Mouse (Mus musculus): ENCODE results near the gene Tmem190. TPM values are rescaled to one million over a fixed set of nuclear protein-coding genes. Genes with fewer than 3 reads are reported as not detected.
A peak's percentile ranks its signal among the peaks of the same experiment; 100 is the strongest.

Tmem190 gene
- not detected for total RNA-seq (2021)

DNA sequence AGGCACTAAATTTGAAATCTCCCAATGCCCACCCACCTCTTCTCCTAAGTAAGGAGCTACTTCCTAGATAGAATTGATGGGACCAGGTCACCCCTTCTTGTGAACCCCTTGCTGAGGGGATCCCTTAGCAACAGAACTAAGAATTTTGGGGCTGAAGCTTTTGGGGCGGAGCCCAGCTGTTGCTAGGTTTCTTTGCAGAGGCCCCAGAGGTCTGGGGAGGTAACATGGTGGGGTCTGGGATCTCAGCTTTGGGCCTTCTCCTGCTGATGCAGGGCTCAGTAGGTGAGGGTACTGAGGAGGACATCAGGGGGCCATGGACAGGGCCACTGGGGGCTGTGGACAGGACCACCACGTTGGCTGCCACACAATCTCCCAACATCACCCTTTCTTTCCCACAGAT, at the start of gene Tmem190, which contains the start of gene Il11:
Gene Tmem190 (plus strand): TSS at position 179 of the 400 bp plus-strand sequence.
Gene Il11 (minus strand): TSS at position 101 of the 400 bp plus-strand sequence.
- no peak for DNase-seq

DNA sequence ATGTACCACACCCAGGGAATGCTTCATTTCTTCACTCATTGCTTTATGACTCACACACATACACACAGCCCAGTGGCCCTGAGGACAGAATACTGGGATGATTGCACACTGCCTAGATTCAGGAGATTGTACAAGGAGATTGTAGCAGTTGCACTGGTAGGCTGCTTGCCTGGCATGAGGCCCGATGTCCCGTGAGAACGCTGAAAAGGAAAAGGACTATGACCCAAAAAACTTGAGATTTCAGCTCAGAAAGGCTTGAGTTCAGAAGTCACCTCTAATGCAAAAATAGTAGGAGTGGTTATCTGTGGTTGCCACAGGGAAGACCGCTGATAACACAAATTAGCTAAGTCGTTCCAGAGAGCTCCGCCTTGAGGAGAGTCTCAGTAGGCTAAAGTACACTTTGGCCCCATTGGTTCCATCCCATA, 49.8 kb upstream of the Tmem190 start:
- no peak for DNase-seq

DNA sequence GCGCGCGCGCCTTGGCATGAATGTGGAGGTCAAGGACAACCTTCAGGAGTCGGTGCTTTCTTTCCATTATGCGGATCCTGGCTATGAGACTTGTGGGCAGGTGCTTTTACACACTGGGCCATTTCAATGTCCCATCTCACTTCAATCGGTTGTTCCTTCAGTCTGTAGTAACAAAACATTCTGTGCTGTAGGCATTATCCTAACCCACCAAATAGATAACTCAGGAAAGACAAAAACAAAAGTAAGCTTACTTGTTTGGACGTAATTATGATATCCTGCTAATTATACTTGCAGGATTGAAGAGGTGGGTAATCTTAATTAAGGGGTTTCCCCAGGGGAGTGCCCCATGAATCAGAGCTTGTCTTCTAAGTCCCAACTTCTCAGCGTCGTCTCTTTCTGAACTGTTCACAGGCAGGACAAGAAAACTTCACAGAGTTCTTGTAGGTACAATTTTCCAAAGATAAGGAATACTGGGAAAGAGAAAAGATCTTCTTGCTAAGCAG, 43.6 kb upstream of the Tmem190 start:
- no peak for DNase-seq

DNA sequence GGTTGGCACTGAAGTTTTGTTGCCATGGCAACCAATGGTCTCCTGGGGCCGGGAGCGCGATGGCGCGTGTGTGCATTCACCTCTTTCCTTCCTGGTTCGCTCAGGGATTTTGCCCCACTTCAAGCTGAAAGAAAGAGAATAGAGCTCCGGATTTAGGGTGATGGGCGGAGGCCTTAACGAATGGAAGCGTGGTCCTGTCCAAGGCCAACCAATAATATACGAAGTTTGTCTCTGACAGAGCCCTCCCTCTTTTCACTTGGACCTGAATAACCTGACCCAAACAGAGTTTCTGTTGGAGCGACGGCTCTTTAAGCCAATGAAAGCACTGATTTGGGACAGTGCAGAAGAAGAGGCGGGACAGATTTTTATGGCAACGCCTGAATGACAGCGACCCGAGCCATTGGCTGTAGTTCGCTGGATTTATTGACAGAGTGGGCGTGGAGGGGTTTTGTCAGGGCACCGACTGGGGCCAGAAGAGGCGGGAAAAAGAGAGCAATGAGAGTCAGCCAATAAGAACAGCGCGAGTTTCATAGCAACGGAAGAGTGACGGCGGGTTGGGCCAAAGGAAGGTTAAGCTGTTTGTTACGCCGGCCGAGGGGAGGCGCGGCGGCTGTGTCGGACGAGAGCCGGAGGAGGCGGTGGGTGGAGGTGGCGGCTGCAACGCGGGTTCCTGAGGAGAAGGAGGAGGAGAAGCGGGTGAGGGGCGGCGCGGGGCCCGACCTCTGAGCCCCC, 43.0 kb upstream of the Tmem190 start, which contains the start of gene Kmt5c:
Gene Kmt5c (plus strand): TSS at position 572 of the 732 bp plus-strand sequence.
- peak; percentile 98 to 99 for DNase-seq

DNA sequence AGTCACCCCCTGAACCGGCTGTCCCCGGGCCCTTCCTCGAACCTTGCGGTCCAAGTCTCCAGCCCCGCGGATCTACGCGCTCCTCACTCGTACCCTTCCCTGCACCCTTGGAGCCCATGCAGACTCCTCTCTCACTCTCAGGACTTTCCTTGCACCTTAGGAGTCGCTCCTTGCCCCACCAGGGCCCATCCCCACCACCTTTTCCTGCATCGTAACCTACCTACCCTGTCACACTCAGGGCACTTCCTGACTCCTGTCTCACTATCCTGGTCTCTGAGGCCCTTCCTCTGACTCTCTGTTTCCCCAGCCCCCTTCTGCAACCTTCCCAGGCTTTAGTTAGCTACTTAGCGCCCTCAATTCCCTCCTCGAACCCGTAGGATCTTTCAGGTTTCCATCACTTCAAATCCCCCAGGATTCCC, 42.4 kb upstream of the Tmem190 start:
- no peak for DNase-seq

DNA sequence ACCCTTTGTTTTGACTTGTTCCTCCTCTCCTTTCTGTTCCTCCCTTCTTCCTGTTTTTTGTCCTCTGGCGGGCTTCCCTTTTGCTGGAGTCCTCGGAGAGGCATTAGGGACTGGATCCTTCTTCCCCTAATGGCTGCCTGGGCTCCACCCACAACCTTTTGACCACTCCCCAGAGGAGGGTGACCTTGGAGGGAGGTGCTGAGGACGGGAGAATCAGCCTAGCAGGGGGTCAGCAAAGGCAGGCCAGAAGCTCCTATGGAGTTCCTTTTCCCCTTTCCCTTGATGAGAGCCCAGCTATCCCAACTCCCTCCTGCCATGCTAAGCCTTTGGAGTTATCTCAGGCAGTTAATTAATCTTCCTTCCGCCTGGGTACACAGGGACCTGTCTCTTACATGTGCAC, 41.6 kb upstream of the Tmem190 start:
- no peak for DNase-seq

DNA sequence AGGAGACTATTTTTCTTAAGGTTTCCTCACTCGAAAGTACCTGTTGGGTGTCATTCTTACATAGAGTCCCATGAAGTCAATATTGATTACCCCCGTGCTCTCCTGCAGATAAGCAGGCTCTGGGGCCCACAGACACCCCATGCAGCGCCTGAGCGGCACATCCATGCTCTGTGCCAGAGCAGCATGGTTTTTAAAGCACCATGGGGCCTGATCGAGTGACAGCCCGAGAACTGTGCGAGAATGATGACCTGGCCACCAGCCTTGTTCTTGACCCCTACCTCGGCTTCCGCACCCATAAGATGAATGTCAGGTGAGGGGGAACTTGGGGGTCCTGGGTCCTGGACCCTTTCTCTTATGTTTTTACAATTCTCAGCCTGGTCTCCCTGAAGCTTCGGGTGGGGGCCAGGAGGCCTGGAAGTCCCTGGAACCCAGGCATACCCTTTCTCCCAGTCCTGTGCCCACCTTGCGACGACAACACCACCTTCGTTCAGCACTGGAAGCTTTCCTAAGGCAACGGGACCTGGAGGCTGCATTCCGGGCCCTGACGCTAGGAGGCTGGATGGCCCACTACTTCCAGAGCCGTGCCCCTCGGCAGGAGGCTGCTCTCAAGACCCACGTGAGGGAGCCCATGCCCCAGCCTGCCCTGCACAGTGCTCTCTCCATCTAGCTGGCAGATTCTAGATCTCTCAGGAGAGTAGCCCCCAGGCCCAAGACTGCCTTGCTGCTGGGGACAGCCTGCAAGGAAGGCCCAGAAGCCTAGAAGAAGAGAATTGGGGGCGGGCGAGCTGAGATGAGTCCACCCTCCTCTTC, 40.9 kb upstream of the Tmem190 start:
- DNase-seq = no peak

DNA sequence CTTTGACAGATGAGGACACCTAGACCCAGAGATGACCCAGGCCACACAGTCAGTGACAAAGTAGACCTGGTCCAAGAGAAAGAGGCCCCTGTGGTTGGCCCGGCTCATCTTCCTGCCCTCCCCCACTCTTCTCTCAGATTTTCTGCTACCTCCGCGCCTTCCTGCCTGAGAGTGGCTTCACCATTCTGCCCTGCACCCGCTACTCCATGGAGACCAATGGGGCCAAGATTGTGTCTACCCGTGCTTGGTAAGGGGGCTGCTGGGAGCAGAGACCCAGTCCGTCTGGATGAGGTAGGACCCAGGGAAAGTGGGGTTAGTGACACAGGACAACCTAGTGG, 40.3 kb upstream of the Tmem190 start:
- DNase-seq = no peak

DNA sequence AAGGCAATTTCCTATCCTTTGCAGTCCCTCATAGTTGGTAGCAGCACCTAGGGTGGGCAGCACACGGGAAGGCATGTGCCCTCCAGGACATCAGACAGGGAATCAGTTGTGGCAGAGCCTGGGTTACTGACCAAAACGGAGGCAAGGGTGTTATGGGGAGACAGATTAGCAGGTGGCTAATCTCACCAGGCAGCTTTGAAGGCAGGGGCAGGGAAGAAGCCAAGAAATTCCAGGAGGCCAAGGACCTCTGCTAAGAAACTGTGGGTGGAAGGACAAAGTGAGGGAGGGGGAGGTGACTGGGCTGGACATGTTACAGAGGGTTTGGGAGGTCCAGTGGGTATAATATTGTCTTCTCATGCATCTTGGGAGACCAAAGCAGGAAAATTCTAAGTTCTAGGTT, 39.4 kb upstream of the Tmem190 start:
- no peak for DNase-seq

DNA sequence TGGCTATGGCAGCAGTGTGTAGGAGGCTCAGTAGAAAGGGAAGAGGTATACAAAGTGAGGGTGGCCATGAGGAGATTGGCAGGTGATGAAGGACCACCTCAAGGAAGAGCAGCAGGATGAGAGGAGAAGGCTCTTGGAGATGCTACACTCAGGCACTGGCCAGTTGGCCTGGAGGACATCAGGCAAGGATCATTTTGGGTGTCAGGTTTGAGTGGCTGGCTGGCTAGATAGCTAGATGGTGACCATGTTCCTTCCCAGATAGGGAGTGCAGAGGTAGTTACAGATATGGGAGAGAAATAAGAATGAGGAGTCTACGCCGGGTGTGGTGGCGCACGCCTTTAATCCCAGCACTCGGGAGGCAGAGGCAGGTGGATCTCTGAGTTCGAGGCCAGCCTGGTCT, 37.9 kb upstream of the Tmem190 start:
- DNase-seq = no peak

DNA sequence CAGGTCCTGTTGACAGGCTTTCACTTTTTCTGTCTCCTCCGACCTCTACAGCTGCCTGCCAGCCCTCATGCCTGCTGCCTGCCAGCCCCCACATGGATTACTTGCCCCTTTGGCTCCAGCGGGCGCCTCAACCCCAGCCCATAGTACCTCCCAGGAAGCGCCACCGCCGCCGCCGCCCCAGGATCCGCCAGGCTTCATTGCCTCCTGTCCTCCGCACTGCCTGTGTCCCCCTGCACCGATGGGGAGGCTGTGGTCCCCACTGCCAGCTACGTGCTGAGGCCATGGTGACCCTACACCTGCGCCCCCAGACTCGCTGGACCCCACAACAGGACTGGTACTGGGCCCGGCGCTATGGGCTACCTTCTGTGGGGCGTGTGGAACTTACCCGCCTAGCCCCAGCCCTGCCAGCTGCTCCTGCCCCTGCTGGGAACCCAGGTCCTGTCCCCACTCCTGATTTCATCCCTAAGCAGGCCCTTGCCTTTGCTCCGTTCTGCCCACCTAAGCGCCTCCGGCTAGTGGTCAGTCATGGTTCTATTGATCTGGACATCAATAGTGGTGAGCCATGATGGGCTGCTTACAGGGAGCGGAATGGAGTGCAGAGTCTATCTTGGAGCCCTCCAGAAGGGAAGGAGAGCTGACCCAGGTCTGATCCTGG, 36.3 kb upstream of the Tmem190 start:
- no peak for DNase-seq

DNA sequence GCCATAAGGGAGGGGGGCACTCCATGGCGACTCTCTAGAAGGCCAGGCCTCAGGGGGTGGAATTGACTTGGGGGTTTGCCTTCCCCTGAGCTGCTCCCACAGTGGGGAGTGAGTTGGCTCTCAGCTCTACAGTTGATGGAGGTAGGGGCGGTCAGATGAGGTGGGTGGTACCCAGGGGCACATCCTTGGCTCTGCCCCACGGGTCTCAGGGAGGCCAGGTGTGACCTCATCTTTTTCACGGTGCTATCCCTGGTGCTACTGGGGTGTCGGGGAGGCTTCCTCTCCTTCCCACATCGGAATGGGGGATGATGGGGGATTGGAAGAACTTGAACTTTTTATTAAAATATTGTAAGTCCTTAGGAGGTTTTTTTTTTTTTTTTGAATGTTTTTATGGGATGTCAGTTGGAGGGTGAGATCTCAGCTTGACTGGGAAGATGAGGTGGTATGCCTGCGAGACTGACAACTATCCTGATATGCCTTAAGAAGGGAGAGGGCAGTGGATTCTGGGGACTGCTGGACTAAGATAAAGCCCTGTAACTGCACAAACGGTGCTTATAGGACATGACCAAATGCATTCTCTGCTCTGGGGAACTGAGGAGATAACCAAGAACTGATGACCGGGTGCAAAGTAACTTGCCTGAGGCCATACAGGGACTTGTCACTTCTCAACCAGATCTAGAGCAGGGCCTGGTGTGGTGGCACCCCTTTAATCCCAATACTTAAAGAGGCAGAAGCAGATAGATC, 35.4 kb upstream of the Tmem190 start:
- no peak for DNase-seq

DNA sequence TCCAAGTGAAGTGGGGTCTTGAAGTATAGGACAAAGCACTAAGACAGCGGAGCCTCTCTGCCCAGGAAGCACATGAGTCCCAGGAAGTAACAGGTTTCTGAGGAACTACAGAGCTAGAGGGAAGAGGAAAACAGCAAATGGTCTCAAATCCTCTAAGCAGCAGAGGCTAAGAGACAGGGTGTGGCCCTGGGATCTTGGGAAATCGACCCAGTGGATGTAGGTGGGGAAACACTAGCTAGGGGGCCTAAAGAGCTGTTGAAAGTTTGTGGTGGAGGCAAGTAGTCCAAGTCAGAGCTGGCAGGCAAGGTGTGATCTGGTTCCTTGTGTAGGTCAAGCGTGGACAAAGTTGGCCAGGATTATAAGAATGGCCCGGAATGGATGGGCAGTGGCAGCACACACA, 34.4 kb upstream of the Tmem190 start:
- no peak for DNase-seq

DNA sequence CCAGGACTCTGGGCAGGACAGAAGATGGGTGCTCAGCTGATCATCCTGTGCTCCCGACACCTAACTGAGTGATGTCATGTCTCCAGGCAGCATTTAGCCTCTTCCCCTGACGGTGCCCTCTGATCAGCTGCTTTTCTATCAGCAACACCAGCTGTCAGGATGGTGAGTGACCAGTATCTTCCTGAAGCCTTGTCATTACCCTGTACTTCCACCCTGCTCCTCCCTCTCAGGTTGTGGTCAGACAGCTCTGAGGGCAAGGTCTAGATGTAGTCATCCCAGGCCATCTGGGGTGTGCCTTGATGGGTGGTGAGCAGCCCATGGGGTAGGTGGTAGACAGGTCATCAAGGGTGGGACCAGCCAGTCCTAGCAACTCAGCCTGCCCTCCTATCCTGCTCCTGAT, 33.6 kb upstream of the Tmem190 start:
- no peak for DNase-seq

DNA sequence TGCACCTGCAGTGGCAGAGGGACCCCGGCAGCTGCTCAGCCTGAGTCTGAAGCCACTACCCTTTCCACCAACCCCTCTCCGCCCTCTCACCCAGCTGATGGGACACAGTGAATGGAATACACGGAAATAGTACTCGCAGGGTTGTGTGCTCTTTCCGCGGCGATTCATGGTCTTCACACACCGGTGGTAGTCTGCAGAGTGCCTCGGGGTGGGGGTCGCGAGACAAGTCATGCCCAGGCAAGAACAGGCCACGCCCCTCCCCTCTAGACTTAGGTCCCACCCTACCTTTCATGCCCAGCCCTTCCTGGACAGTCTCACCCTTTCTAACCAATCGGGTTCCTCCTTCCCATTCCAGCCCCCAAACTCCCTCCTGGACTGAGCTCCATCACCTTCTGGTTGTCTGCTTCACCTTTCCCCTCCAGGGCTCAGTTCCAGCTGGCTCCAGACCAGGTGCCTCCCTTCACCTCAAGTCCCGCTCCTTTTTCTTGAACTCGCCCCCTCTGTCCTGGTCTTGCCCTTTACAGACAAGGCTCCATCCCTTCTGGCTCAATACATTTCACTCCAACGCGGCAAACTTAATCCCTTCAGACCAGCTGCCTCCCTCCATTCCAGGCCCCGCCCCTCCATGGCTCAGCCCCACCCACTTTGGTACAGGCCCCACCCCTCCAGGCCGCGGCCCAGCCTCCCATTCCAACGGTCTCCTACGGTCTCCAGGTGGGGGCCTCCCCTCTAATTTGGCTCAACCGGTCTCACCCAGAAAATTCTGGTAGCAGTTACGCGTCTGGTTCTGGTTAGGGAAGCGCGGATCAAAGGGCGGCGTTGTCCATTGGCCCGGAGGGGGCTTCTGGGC, 30.5 kb upstream of the Tmem190 start:
- no peak for DNase-seq

DNA sequence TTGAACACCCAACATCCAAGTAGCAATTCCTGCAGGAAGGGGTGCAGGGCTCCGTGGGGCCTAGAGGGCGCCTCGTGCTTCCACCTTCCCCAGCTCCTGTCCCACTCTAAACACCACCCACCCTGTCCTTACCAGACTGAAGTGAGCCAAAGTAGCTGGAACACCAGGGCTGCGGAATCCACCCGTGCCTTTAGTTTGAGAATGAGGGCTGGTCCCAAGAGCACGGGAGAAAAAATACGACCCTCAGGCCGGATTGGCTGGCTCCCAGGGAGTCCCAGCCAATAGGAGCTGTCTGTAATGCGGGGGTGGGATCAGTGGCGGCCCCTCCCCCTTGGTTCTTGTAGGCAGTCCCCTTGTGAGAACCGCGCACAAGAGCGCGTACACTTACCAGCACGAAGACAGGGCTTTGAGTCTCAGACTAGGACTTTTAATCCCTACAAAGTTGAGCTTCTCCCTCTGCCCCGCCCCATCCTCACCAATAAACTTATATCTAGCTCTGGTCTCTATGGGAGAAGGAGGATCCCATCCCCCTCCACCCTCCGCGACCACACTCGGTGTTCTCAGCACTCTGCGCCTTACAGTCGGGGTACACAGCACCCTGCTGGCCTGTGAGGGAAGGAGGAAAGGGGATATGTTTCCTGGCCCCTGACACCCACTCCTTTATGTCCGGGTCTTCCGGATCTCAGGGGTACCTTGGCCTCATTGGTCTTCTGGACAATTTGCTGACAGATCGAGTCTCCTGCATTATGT, 29.7 kb upstream of the Tmem190 start, which contains the start of gene Cox6b2:
Gene Cox6b2 (minus strand): TSS at position 274 of the 750 bp plus-strand sequence.
- DNase-seq = peak in 1 of 2 experiments; percentile 44

DNA sequence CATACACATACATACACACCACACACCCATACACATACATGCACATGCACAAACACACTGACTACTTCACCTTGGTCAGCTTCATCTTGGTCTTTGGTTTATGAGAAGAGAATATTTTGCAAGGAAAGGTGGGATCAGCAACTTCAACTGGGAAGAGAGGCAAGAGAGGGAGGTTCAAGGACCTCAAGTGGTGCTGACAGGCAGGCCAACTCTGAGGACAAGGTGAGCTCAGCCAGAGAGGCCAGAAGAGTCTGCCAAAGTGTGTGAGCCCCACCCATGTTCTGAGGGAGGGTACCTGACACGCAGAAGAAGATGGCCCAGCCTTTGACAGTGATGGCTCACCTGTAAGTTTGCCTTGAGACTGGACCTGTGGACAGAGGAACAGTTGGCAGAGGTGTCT, 23.1 kb upstream of the Tmem190 start:
- DNase-seq = no peak

DNA sequence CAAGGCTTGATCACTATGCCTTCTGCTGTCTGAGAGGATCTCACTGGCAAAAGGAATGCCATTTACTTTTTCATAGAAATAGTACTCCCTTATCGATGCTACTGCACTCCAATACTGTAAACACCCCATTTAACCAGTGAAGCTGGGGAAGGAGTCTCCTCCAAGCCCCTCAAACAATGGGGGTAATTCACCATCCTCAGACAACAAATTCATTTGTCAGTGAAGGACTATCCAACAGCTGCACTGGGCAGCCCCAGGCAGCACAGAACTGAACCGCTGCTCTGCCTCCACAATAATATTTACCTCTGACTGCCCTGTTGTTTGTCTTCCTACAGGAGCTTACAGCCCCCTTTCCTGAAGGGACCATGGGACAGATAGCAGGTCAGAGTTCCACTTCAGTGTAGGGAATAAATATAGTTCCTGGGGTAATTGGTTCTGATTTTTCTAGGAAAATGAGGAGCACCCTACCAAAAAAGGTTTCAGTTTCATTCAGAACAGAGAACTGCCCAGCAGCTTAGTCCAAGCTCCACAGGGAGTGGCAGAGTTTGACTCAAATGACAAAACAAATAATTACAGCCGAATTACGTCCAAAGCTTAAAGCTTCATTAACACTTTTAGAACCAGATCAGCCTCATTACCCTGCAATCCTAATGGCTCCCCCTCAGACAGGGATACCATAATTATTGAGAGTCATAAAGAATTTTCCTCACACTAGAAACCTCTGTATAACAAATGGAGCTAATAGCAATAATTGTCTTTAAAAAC, 17.6 kb upstream of the Tmem190 start:
- DNase-seq = no peak

DNA sequence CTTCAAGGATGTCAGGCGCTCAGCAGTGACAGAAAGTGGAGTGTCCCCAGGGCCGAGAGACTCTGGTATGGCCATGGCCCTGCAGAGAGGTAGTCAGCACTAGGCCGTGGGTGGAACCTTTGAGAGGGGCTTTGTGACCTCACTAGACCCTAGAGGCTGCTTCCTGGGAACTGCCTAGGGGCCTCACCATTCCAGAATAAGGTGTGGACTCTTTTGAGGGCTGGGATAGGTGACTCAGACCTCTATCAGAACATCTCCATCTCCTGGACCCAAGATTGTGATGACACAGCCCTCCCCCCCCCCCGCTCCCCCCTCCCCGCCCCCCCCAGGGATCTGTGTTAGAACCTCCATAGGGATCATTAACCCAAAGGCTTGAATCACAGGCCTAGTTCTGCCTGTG, 11.5 kb upstream of the Tmem190 start, which contains the start of gene Fam71e2:
Gene Fam71e2 (minus strand): TSS at position 101 of the 400 bp plus-strand sequence.
- DNase-seq = no peak

DNA sequence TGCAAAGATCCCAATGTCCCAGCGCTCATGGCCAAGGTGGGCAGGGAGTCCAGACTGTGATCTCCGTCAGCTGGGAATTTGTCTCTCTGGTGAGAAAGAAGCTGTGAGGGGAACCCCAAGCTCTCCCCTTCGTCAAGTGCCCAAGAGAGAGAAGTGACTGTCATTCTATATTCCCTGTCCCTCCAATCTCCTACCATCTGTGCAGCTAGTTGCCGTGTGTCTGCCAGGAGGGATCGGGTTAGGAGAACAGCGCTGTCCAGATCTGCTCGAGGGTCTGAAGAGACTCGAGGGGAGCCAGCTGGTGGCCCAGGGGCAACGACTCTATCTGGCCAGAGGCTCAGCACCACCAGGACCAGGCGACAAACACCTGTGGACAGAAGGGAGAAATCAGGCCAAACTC, 6.6 kb upstream of the Tmem190 start:
- DNase-seq = no peak

All from layer of hippocampus, postnatal 36 days (tissue).